Mouse (Mus musculus): ENCODE results near the gene Atp8b4.

DNA sequence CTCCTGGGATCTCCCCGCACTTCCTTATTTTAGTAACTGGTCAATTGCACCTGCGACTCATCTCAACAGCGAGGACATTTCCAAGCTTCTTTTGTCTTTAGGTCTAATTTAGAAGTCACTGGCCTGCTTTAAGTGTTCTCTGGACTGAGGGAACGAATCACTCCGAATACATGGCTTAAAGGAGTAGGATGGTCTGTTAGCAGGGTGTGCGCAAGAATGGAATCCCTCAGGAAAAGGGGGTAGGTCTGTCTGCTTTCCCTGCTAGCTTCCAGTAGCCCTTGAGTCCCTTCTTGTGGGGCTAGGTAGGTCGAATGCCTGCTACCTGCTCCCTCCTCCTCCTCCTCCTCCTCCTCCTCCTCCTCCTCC, 49.6 kb downstream of the Atp8b4 start:
- TF ChIP-seq EP300 (IDR thresholded peaks at IDR 0.05; ENCODE audit: low read depth) (no peak), CTCF (IDR thresholded peaks at IDR 0.05; ENCODE audit: low read depth) (no peak)

Measured in liver, postnatal 0 days (tissue).